Mouse (Mus musculus): Measurements from ENCODE around the gene Pcgf2. TPM values are rescaled to one million over a fixed set of nuclear protein-coding genes. Genes with fewer than 3 reads are reported as not detected.
"Not testable (repeated sequence)": the region's sequence is repeated elsewhere in the genome, so short reads cannot be mapped to it uniquely, and the experiment has no call there.

Gene Pcgf2
- polyA plus RNA-seq, 1 experiment from 2014 or later = 25.8 TPM

DNA sequence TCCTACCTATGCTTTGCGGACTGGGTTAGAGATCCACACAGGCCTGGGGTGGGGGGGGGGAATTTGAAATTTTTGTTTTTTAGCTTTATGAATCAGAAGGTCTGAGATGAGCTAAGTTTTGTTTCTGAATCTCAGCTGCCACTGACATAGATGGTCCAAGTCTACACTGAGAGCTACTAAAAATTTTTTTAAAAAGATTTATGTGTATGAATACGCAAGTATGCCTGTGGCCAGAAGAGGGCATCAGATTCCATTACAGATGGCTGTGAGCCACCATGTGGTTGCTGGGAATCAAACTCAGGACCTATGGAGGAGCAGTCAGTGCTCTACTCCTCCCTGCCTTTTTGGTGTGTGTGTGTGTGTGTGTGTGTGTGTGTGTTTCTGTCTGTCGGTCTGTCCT, 14.1 kb upstream of the Pcgf2 start:
- Histone ChIP-seq H3K4me2 (ENCODE audit: low read depth, low read length) (no peak overlapping the region), H3K27me3 (ENCODE audit: control insufficient read depth, insufficient read depth, low read length) (no peaks in the 10 kb centered on the region), H3K9me3 (ENCODE audit: control insufficient read depth, low read length) (no peaks in the 10 kb centered on the region), H3K4me1 (ENCODE audit: control insufficient read depth, insufficient read depth, low read length) (no peaks in the 10 kb centered on the region), H3K27ac (ENCODE audit: low read depth, low read length) (no peak overlapping the region), H3K36me3 (ENCODE audit: control insufficient read depth, insufficient read depth, low read length) (peaks cover 29% of the 10 kb centered on the region), H3K4me3 (ENCODE audit: low read depth, low read length) (no peak overlapping the region), H3K9ac (replicated peaks; ENCODE audit: low read depth, low read length) (no peak overlapping the region)
- no peak for ATAC-seq (ENCODE audit: low read depth)
- WGBS = 98% methylated on average over 3 of the region's 3 CpGs

DNA sequence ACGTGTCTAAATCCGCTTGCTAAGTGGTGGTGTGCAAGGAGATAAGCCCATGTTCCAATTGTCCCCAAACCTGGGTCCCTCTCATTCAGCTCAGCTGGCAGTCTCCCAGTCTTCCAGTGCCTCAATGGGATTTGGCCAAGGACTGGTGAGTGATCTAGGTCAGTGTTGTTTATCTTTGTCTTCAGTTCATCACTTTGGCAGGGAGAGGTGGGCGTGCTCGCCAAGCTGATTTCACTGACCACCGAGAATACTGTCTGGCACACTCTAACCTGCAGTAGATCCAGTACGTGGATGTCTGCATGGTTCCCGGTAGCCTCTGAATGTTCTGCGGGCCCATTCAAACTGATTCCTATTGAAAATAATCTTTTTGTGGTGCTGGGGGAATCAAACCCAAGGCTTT, 13.6 kb upstream of the Pcgf2 start:
- no peak overlapping the region for H3K9ac ChIP-seq (replicated peaks; ENCODE audit: low read depth, low read length)
- no peaks in the 10 kb centered on the region for H3K9me3 ChIP-seq (ENCODE audit: control insufficient read depth, low read length)
- 91% methylated on average over 8 of the region's 8 CpGs for WGBS
- no peaks in the 10 kb centered on the region for H3K4me1 ChIP-seq (ENCODE audit: control insufficient read depth, insufficient read depth, low read length)
- H3K4me3 ChIP-seq (ENCODE audit: low read depth, low read length) = no peak overlapping the region
- no peak overlapping the region for H3K27ac ChIP-seq (ENCODE audit: low read depth, low read length)
- H3K36me3 ChIP-seq (ENCODE audit: control insufficient read depth, insufficient read depth, low read length) = peaks cover 29% of the 10 kb centered on the region
- no peak for ATAC-seq (ENCODE audit: low read depth)
- no peaks in the 10 kb centered on the region for H3K27me3 ChIP-seq (ENCODE audit: control insufficient read depth, insufficient read depth, low read length)
- H3K4me2 ChIP-seq (ENCODE audit: low read depth, low read length) = no peak overlapping the region

DNA sequence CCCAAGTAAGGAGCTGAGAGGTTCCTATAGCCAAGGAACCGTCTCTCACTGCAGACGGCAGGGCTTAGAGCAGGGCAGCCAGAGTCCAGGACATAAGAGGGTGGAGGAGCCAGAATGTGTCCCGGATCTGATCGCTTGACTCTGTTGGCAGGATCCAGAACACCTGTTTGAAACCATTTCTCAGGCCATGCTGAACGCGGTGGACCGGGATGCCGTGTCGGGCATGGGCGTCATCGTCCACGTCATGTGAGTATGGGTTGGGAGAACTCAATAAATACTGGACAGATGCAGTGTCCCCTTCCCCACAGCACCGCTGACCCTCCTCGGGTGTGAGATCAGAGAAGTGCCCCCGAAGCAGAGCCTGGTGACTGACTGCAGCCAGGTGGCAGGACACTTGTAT, 12.0 kb upstream of the Pcgf2 start:
- no peak overlapping the region for H3K4me2 ChIP-seq (ENCODE audit: low read depth, low read length)
- H3K27me3 ChIP-seq (ENCODE audit: control insufficient read depth, insufficient read depth, low read length) = no peaks in the 10 kb centered on the region
- H3K9ac ChIP-seq (replicated peaks; ENCODE audit: low read depth, low read length) = no peak overlapping the region
- no peaks in the 10 kb centered on the region for H3K4me1 ChIP-seq (ENCODE audit: control insufficient read depth, insufficient read depth, low read length)
- WGBS = 94% methylated on average over 15 of the region's 15 CpGs
- no peak overlapping the region for H3K27ac ChIP-seq (ENCODE audit: low read depth, low read length)
- no peak overlapping the region for H3K4me3 ChIP-seq (ENCODE audit: low read depth, low read length)
- peaks cover 21% of the 10 kb centered on the region for H3K36me3 ChIP-seq (ENCODE audit: control insufficient read depth, insufficient read depth, low read length)
- no peak for ATAC-seq (ENCODE audit: low read depth)
- H3K9me3 ChIP-seq (ENCODE audit: control insufficient read depth, low read length) = no peaks in the 10 kb centered on the region

DNA sequence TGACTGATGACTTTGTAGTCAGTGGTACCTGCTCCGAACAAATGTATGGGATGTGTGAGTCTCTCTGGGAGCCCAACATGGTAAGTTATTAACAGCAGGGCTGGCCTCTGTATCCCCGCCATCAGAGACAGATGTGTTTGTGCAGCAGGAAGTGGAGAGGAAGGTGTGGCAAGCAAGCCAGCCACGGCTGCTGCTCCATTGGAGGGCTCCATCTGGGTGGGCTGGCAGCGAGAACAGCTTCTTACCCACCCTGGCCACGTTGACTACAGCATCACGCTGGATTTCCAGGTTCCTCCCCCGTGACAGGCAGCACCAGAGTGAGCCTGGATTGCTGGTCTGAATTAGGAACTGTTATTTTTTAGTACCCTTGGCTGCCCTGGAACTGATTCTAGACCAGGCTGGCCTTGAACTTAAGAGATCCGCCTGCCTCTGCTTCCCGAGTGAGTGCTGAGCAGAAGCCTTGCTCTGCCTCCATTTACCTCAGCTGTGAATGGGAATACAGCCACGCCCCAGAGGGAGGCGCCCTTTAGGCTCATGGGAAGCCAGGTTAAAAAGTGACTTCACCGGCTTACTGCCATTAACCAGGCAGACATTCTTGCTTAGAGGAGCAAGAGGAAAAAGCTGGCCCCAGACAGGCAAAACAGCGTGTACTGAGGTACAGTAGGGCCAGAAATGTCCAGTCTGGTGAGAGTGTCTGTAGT, 11.1 kb upstream of the Pcgf2 start:
- Histone ChIP-seq H3K9me3 (ENCODE audit: control insufficient read depth, low read length) (no peaks in the 10 kb centered on the region), H3K4me2 (ENCODE audit: low read depth, low read length) (no peak overlapping the region), H3K36me3 (ENCODE audit: control insufficient read depth, insufficient read depth, low read length) (peaks cover 26% of the 10 kb centered on the region), H3K4me3 (ENCODE audit: low read depth, low read length) (no peak overlapping the region), H3K27ac (ENCODE audit: low read depth, low read length) (no peak overlapping the region), H3K27me3 (ENCODE audit: control insufficient read depth, insufficient read depth, low read length) (no peaks in the 10 kb centered on the region), H3K9ac (replicated peaks; ENCODE audit: low read depth, low read length) (no peak overlapping the region), H3K4me1 (ENCODE audit: control insufficient read depth, insufficient read depth, low read length) (no peaks in the 10 kb centered on the region)
- 89% methylated on average over 13 of the region's 13 CpGs for WGBS
- ATAC-seq (ENCODE audit: low read depth) = no peak

DNA sequence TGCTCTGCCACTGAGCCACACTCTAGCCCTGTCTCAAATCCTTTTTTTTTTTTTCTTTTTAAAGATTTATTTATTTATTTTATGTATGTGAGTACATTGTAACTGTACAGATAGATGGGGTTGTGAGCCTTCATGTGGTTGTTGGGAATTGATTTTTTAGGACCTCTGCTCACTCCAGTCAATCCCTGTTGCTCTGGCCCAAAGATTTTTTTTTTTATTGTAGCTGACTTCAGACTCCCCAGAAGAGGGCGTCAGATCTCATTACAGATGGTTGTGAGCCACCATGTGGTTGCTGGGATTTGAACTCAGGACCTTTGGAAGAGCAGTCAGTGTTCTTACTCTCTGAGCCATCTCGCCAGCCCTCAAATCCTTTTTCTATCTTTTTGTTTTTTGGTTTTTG, 9.8 kb upstream of the Pcgf2 start:
- not testable (repeated sequence) for H3K4me3 ChIP-seq (ENCODE audit: low read depth, low read length); H3K9me3 ChIP-seq (ENCODE audit: control insufficient read depth, low read length); H3K4me1 ChIP-seq (ENCODE audit: control insufficient read depth, insufficient read depth, low read length); H3K9ac ChIP-seq (replicated peaks; ENCODE audit: low read depth, low read length); H3K27ac ChIP-seq (ENCODE audit: low read depth, low read length); H3K27me3 ChIP-seq (ENCODE audit: control insufficient read depth, insufficient read depth, low read length); H3K4me2 ChIP-seq (ENCODE audit: low read depth, low read length); ATAC-seq (ENCODE audit: low read depth)
- H3K36me3 ChIP-seq (ENCODE audit: control insufficient read depth, insufficient read depth, low read length) = peaks cover 28% of the 10 kb centered on the region
- WGBS = 85% methylated on average over 2 of the region's 2 CpGs

DNA sequence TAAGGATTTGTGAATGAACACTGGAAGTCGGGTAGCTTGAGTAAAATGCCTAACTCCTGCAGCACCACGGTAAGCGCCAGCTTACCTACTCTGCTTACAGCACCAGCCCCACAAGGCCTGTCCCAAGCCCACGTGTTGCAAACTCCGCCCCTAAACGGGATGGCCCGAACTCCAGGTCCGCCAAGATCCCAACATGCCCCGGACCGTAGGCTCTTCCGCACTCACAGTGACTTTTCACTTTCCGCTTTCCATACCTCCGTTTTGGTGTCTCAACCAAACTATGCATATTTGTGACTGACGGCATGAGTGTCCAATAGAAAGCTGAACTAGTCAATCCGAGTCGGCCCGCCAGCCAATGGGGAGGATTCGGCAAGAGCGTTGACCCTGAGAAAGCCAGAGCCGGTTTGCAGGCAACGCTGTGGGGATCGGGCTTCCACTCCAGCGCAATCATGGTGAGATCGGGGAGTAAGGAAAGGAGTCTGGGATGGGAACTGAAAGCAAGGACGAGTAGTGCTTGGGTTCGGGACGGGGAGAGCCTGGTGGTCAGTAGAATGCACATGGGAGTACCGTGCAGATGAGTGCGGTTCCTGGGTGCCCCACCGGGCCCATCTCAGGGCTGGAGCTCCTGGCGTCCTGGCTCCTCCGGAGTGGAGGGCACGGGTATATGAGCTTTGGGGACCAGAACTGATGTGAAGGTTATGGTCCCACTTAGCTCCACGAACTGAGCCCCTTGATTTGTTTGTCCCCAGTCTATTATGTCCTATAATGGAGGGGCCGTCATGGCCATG, 2.9 kb upstream of the Pcgf2 start, which contains the start of gene Psmb3:
Gene Psmb3 (plus strand): TSS at position 361 of the 788 bp plus-strand sequence.
- peak; percentile 89 for ATAC-seq (ENCODE audit: low read depth)
- H3K9ac ChIP-seq (replicated peaks; ENCODE audit: low read depth, low read length) = peak within 1 kb of the TSS; percentile 57
- H3K4me2 ChIP-seq (ENCODE audit: low read depth, low read length) = peak within 1 kb of the TSS; percentile 85
- peaks cover 10% of the 10 kb centered on the region; the same call in 1 of the 2 replicates for H3K36me3 ChIP-seq (ENCODE audit: control insufficient read depth, insufficient read depth, low read length)
- H3K27ac ChIP-seq (ENCODE audit: low read depth, low read length) = peak within 1 kb of the TSS; percentile 84
- H3K9me3 ChIP-seq (ENCODE audit: control insufficient read depth, low read length) = no peaks in the 10 kb centered on the region
- peaks cover 20% of the 10 kb centered on the region for H3K4me1 ChIP-seq (ENCODE audit: control insufficient read depth, insufficient read depth, low read length)
- H3K4me3 ChIP-seq (ENCODE audit: low read depth, low read length) = peak within 1 kb of the TSS; percentile 86
- WGBS = under 1% methylated on average over 35 of the region's 35 CpGs
- H3K27me3 ChIP-seq (ENCODE audit: control insufficient read depth, insufficient read depth, low read length) = no peaks in the 10 kb centered on the region

DNA sequence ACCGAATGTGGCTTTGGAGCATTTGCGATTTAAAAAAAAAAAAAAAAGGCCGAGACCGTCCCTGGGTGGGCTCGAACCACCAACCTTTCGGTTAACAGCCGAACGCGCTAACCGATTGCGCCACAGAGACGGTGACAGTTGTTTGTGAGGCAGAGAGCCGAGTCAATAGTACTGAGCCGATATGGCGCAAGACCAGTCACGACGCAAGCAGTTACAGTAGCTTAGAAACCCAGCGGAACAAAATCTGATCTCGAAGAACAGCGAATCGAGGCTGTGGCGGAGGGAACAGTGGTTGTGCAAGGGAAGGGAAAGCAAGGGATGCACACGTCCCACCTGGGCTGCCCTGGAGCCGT, 2.1 kb upstream of the Pcgf2 start:
- no peak; the same call in 1 of the 2 replicates for ATAC-seq (ENCODE audit: low read depth)
- Histone ChIP-seq H3K4me1 (ENCODE audit: control insufficient read depth, insufficient read depth, low read length) (peaks cover 26% of the 10 kb centered on the region), H3K4me2 (ENCODE audit: low read depth, low read length) (peak overlapping the region; percentile 85), H3K36me3 (ENCODE audit: control insufficient read depth, insufficient read depth, low read length) (peaks cover 8% of the 10 kb centered on the region; the same call in 1 of the 2 replicates), H3K27ac (ENCODE audit: low read depth, low read length) (peak overlapping the region; percentile 84), H3K9ac (replicated peaks; ENCODE audit: low read depth, low read length) (peak overlapping the region; percentile 57), H3K4me3 (ENCODE audit: low read depth, low read length) (peak overlapping the region; percentile 86), H3K9me3 (ENCODE audit: control insufficient read depth, low read length) (no peaks in the 10 kb centered on the region), H3K27me3 (ENCODE audit: control insufficient read depth, insufficient read depth, low read length) (no peaks in the 10 kb centered on the region)
- WGBS = under 1% methylated on average over 24 of the region's 24 CpGs

DNA sequence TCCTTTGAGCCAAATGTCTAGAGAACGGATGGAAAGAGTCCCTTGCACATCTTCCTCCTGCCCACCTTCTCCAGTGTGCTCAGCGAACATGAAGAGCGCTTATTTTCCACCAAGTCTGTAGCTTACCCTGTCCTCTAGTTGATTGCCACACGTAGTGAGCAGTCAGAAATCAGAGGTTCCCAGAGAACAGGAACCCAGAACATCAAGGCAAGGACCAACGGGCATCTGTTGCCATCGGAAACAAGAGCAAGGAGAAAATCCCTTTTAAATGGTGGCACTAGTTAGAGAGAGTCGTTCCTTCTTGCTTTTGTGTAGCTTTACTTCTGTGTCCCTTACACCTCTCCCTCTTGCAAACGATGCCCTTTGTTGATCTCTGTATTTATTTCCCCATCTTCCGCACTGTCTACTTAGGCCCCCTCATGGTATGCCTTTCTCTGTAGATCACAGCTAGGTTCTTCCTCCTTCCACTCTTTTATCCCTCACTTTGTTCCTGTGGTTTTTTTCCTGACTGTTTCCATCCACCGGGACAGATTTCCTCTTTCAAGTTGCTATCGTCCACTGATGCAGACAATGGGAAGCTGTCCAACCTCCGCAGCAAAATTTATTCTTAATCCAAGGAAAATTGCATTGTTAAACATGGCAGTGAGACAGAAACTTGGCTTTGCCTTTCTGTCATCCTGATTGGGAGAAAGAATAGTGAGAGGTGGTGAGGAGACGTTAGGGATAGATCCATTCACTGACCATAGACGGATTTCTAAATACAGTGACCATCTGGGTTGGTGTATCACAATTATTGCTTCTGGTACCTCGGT, 1.5 kb upstream of the Pcgf2 start:
- peak overlapping the region; percentile 86 for H3K4me3 ChIP-seq (ENCODE audit: low read depth, low read length)
- H3K36me3 ChIP-seq (ENCODE audit: control insufficient read depth, insufficient read depth, low read length) = 0 out of 2 replicates have a peak, but pooled peaks cover 3% of the 10 kb centered on the region
- peaks cover 32% of the 10 kb centered on the region for H3K4me1 ChIP-seq (ENCODE audit: control insufficient read depth, insufficient read depth, low read length)
- no peaks in the 10 kb centered on the region for H3K27me3 ChIP-seq (ENCODE audit: control insufficient read depth, insufficient read depth, low read length)
- peak overlapping the region; percentile 84; the same call in 1 of the 2 replicates for H3K27ac ChIP-seq (ENCODE audit: low read depth, low read length)
- H3K4me2 ChIP-seq (ENCODE audit: low read depth, low read length) = peak overlapping the region; percentile 85
- ATAC-seq (ENCODE audit: low read depth) = no peak
- H3K9ac ChIP-seq (replicated peaks; ENCODE audit: low read depth, low read length) = no peak overlapping the region
- no peaks in the 10 kb centered on the region for H3K9me3 ChIP-seq (ENCODE audit: control insufficient read depth, low read length)
- 49% methylated on average over 15 of the region's 15 CpGs for WGBS

Data from neural tube, embryonic 14.5 days (tissue).